Comparison of ENCODE assay signal across 17 mouse cellular contexts in the genomic region with DNA sequence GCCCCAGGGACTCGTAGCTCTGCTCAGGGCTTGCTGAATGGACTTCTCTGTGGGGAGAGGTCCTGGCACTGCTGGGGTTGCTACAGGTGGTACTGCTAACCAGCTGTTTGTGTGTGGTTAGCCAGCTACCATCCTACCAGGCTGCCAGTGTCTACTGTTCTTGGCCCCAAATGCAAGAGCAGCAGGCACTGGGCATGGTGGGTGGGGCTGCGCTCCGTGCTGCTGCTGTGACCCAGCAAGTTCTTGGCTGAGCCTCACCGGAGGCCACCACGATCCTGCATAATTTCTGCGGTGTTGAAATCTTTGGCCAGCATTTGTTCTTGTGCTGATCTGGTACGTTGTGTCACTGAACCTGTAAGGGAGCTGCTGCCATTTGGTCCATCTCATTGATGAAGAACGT. TPM values are rescaled to one million over a fixed set of nuclear protein-coding genes. Genes with fewer than 3 reads are reported as not detected.
DNase-seq lines count a peak whose midpoint lies in the region; ATAC-seq and TF ChIP-seq lines count a peak whose summit lies in the region.
"Had no signal": no experiment of that assay in that cellular context is flagged by ENCODE, and none has a peak within 500 bp of the region (broad histone marks: within the 10 kb centered on the region; RNA-seq: fewer than 3 reads in every experiment).

No protein-coding gene starts in this region.

- no peak for TF ChIP-seq CTCF in intestine, postnatal 0 days (IDR thresholded peaks at IDR 0.05; ENCODE audit: low read depth)

- intact Hi-C loops in heart, postnatal 14 days (cut with DNase I), result no loop called here

- H3K36me3 ChIP-seq in intestine, embryonic 16.5 days (ENCODE audit: control insufficient read depth, insufficient read depth, low read length), result peaks cover 5% of the 10 kb centered on the region; the same call in 1 of the 2 replicates
- peaks cover 22% of the 10 kb centered on the region for H3K36me3 ChIP-seq in intestine, postnatal 0 days (ENCODE audit: control insufficient read depth, insufficient read depth)

- DNase-seq in cerebellum, adult 18-20 months, result peak; percentile 59 to 60
- peak; percentile 69 to 79 for DNase-seq in cerebellum, postnatal 10 days
- no peak for DNase-seq in testis, postnatal 14 days (ENCODE audit: low spot score)
- DNase-seq in heart, postnatal 14 days, result no peak
- DNase-seq: right cerebral cortex, postnatal 25 days had no signal

- no peak overlapping the region for H3K4me3 ChIP-seq in intestine, embryonic 16.5 days (ENCODE audit: low read length)
- no peak overlapping the region for H3K4me3 ChIP-seq in intestine, postnatal 0 days (ENCODE audit: low read depth, low read length)
- H3K4me3 ChIP-seq: forebrain, embryonic 10.5 days; heart, embryonic 12.5 days; hindbrain, embryonic 10.5 days; intestine, embryonic 15.5 days; left cerebral cortex, adult 2 months; limb, embryonic 15.5 days; midbrain, embryonic 13.5 days had no signal

- H3K9me3 ChIP-seq in intestine, embryonic 16.5 days (ENCODE audit: control insufficient read depth, low read length), result no peaks in the 10 kb centered on the region
- no peaks in the 10 kb centered on the region for H3K9me3 ChIP-seq in intestine, postnatal 0 days (ENCODE audit: control insufficient read depth)
- H3K9me3 ChIP-seq: forebrain, embryonic 10.5 days; heart, embryonic 12.5 days; hindbrain, embryonic 10.5 days; intestine, embryonic 15.5 days; limb, embryonic 15.5 days; midbrain, embryonic 13.5 days had no signal

- no peak overlapping the region for H3K27ac ChIP-seq in intestine, embryonic 16.5 days (ENCODE audit: low read length)
- H3K27ac ChIP-seq in intestine, postnatal 0 days (ENCODE audit: low read depth, low read length), result no peak overlapping the region
- H3K27ac ChIP-seq: forebrain, embryonic 10.5 days; hindbrain, embryonic 10.5 days; intestine, embryonic 15.5 days; left cerebral cortex, adult 2 months; limb, embryonic 15.5 days; midbrain, embryonic 13.5 days had no signal

- no peak for ATAC-seq in intestine, embryonic 16.5 days
- ATAC-seq in intestine, postnatal 0 days, result no peak
- ATAC-seq in megakaryocyte-erythroid progenitor cell, adult 5-6 weeks (replicated peaks; ENCODE audit: low FRiP score, low TSS enrichment, poor library complexity, severe bottlenecking), result peak; percentile 40; the same call in 1 of the 2 replicates
- ATAC-seq: intestine, embryonic 15.5 days; midbrain, embryonic 13.5 days had no signal

- 89% methylated on average over 8 of the region's 8 CpGs for WGBS in intestine, embryonic 16.5 days
- WGBS in intestine, postnatal 0 days, result 83% methylated on average over 8 of the region's 8 CpGs

- H3K4me1 ChIP-seq in intestine, embryonic 16.5 days (ENCODE audit: control insufficient read depth, insufficient read depth, low read length), result peaks cover 33% of the 10 kb centered on the region
- peaks cover 28% of the 10 kb centered on the region for H3K4me1 ChIP-seq in intestine, postnatal 0 days (replicated peaks; ENCODE audit: control insufficient read depth, insufficient read depth, low read length)

- no peaks in the 10 kb centered on the region for H3K27me3 ChIP-seq in intestine, embryonic 16.5 days (replicated peaks; ENCODE audit: control insufficient read depth, insufficient read depth, low read length)
- no peaks in the 10 kb centered on the region for H3K27me3 ChIP-seq in intestine, postnatal 0 days (replicated peaks; ENCODE audit: control insufficient read depth, insufficient read depth, low read length)
- H3K27me3 ChIP-seq: heart, embryonic 12.5 days; intestine, embryonic 15.5 days; limb, embryonic 15.5 days; midbrain, embryonic 13.5 days had no signal

- H3K9ac ChIP-seq in intestine, embryonic 16.5 days (ENCODE audit: low read depth, low read length), result 0 out of 2 replicates have a peak overlapping the region, but pooled peaks have one; percentile 22
- no peak overlapping the region for H3K9ac ChIP-seq in intestine, postnatal 0 days (ENCODE audit: low read depth, low read length)
- H3K9ac ChIP-seq: heart, embryonic 12.5 days; intestine, embryonic 15.5 days; limb, embryonic 15.5 days; midbrain, embryonic 13.5 days had no signal

- no peak overlapping the region for H3K4me2 ChIP-seq in intestine, embryonic 16.5 days (ENCODE audit: low read depth, low read length)
- no peak overlapping the region for H3K4me2 ChIP-seq in intestine, postnatal 0 days (replicated peaks; ENCODE audit: low read depth)
- H3K4me2 ChIP-seq: heart, embryonic 12.5 days; intestine, embryonic 15.5 days; limb, embryonic 15.5 days; midbrain, embryonic 13.5 days had no signal

RNA-seq across cellular contexts. Expression of a gene that starts 14.9 kb away (rescaled TPM):
- polyA plus RNA-seq in intestine, embryonic 16.5 days (2015; fragmentation: Nextera tagmentation; extraction: Ambion mirVana), result 36.2 and 37.6 TPM in 2 replicates
- 31.3 and 32.2 TPM in 2 replicates for polyA plus RNA-seq in intestine, postnatal 0 days (2015; fragmentation: Nextera tagmentation; extraction: Ambion mirVana)
- 18.3 and 20.2 TPM in 2 replicates for total RNA-seq in megakaryocyte-erythroid progenitor cell, adult 5-6 weeks (2014; fragmentation: Nextera tagmentation)
- total RNA-seq in megakaryocyte-erythroid progenitor cell, adult 5-6 weeks (2017), result 6.9 and 7.8 TPM in 2 replicates
- 10 to 100 TPM; 18.6 to 20.0 TPM for total RNA-seq in heart, postnatal 14 days (2021)

RNA-seq across cellular contexts. Expression of a gene that starts 25.6 kb away (rescaled TPM):
- polyA plus RNA-seq in intestine, embryonic 16.5 days (2015; fragmentation: Nextera tagmentation; extraction: Ambion mirVana), result 0.71 and 0.78 TPM in 2 replicates
- polyA plus RNA-seq in intestine, postnatal 0 days (2015; fragmentation: Nextera tagmentation; extraction: Ambion mirVana), result 5.0 and 24.6 TPM in 2 replicates
- total RNA-seq in megakaryocyte-erythroid progenitor cell, adult 5-6 weeks (2014; fragmentation: Nextera tagmentation), result not detected in 2 replicates
- total RNA-seq in megakaryocyte-erythroid progenitor cell, adult 5-6 weeks (2017), result not detected in 2 replicates
- total RNA-seq in heart, postnatal 14 days (2021), result not detected
- total RNA-seq: left cerebral cortex, adult 2 months had no signal
- polyA plus RNA-seq: embryonic facial prominence, embryonic 11.5 days; forebrain, embryonic 10.5 days; heart, embryonic 12.5 days; hindbrain, embryonic 10.5 days; limb, embryonic 15.5 days; lung, embryonic 16.5 days; midbrain, embryonic 13.5 days had no signal

RNA-seq across cellular contexts. Expression of a gene that starts 35.3 kb away (rescaled TPM):
- 0.17 TPM in 1 of 2 replicates, not detected in the other for polyA plus RNA-seq in intestine, embryonic 16.5 days (2015; fragmentation: Nextera tagmentation; extraction: Ambion mirVana)
- polyA plus RNA-seq in intestine, postnatal 0 days (2015; fragmentation: Nextera tagmentation; extraction: Ambion mirVana), result 0.12 and 0.18 TPM in 2 replicates
- 3.2 and 3.7 TPM in 2 replicates for total RNA-seq in megakaryocyte-erythroid progenitor cell, adult 5-6 weeks (2014; fragmentation: Nextera tagmentation)
- total RNA-seq in megakaryocyte-erythroid progenitor cell, adult 5-6 weeks (2017), result not detected in 2 replicates
- total RNA-seq in heart, postnatal 14 days (2021), result 1 to 10 TPM in 1 of 2 experiments, under 1 TPM in 1; 0.36 to 4.9 TPM
- polyA plus RNA-seq: forebrain, embryonic 10.5 days had no signal

Comparison
In these comparisons a context has a peak if more than half of its experiments do, and no peak if none do; other contexts are left out.
1. DNase-seq: peak in cerebellum, adult 18-20 months (2 of 2) and cerebellum, postnatal 10 days (2 of 2); none in testis, postnatal 14 days (single experiment) and heart, postnatal 14 days (0 of 2).